Mouse (Mus musculus) right cerebral cortex, adult 2 months (tissue): ENCODE data around the gene Med27.

Experiments used
- DNase-seq, 2 experiments: peaks; one replicate each; pipeline ENCODE4 v3.0.0; 2021 to 2022; ENCODE audit warnings: low spot score in 2 of 2

Gene Med27

DNA sequence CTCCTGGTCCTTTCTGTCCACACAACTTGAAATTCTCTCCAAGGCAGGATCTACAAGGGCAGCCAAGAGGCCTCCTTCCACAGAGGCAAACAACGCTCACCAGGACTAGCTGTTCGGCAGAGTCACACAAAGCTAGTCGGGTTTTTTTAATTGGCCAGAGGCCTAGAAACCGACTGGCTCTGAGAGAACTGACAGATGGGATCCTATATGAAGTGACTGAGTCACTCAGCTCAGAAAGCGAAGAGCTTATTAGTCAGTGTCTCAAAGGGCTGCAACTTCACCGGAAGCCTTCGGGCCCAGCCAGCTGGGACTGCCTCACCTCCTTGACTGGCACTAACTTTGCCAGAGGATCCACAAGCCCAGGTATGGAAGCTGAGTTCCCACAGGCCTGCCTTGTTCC is 217.4 kb downstream of the Med27 start:
- peak; percentile 62 to 70 for DNase-seq

DNA sequence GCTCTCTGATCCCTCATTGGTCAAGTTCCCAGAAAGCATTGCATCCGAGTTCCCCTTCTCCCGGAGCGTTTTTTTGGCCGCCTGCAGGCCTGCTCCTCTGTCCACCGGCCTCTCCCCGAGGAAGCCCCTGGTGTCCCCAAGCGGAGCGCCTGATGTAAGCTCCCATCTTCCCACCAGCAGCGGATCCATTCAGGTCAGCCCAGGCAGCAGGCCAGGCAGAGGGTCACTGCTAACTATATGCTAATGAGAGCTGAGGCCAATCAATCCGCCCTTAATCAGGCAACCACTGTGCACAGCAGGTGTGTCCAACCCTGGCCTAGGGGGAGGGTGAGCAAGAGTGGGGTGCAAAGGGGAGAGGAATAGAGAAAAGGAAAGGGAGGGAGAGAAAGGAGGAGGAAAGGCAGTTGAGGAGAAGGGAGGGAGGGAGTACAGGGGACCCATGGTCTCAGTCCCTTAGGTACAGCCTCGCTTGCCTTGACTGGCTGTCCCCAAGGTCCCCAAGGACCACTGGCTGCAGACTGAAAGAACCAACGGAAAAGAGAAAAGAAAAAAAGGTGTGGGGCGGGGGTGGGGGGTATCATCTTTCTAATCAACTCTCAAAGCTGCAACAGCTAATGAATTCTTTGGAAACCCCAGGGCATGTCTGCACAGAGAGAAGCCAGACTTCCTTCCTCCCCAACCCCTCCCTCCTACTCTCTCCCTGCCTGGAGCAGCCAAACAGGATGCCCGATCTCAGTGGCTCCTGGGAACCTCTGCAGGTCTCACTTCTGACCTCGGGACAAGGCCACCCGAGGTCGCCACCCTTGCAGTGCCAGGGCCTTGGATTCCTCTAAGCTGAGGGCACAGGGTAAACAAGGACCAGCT is 219.2 kb downstream of the Med27 start:
- no peak for DNase-seq

DNA sequence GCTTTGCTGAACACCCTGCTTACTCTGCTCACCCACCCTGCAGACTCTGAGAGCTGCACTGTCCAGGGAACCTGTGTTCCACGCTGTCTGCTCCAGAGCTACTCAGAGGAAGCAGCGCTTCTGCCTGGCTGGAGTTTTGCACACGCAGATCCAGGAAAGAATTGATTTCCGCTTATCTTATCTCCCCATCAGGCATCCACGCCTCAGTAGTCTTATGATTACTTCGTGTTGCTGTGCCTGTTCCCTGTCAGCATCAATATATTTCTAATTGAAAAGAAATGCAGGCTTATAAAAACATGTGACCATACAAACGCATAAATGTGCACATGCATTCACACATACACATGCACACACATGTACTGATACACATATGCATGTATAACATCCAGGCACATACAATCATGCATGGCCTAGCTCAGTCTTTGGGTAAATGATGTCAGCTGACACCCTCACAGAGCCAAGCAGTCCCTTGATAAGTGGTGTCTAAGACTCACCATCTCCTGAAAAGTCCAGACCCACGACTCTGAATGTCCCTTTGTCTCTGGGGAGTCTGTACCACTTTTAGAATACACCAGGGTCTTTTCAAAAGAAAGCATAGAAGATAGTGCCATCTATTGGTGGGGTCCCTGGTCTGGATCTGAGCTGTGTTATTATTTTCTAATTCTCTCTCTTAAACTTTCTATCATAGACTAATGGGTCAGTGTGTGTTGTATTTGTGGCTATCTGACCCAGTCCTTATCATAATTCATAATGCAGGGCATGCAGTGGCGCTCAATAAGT is 225.5 kb downstream of the Med27 start:
- no peak for DNase-seq

DNA sequence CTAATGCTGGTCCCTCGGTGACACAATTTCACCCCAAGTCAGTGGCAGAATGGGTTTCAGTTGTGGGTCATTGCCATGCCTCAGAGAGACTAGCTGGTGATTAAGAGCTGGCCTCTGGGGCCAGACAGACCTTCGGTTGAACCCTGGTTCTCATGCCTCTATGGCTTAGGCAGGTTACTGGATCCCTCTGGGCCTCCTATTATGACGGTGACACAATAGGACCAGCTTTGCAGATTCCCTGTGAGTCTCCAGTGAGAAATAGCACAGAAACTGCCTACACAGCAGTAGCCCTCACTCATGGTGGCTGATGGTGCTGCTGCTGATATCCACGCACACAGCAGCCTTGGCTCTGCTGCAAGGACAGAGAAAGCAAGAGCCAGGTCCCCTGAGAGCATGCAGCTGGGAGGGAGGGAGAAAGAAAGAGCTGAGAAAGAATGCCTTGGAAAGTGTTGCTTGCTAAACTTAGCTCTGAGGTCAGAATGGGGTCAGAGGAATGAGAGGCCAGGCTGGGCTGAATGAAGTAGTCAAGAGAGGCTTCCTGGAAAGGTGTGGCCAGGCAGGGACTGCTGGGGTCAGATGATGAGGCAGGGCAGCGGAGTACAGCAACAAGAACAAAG is 226.3 kb downstream of the Med27 start:
- DNase-seq, result no peak

DNA sequence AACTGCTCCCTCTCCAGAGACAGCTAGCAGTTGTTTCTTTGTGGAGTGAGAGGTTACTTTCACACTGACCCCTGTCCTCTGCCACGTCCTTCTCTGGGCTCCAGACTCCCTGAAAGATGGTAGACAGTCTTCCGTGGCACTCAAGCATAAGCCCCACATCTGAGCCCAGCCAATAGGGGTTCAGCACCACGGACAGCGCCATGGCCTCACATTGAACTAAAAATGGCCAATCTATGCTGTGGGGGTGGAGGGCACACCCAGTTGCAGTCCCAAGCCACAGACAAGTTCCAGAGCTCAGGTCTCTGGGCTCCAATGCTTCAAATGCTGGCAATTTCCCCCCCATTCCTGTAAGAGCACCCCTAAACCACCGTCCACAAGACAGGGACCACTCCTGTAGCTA is 227.0 kb downstream of the Med27 start:
- DNase-seq, result no peak

DNA sequence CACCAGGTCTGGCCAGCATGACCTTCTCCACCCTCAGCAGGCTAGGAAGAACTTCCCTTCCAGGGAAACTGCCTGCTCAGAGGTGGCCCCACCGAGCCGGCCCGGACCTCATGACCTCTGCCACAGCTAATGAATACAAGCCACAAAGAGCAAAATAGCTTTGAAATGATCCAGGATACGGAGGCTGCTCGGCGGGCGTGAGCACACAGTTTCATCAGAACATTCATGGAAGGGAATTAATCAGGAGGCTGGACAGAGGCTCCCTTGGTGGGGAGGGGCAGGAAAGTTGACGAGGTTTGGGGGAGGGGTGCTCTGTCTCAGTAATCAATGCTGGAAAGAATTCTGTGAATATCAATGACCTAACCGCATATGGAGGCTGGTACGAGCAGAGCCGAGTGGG is 227.6 kb downstream of the Med27 start:
- DNase-seq, result no peak
